Mouse (Mus musculus) limb, embryonic 13.5 days (tissue): ENCODE measurements around the gene Dnah11. TPM values are rescaled to one million over a fixed set of nuclear protein-coding genes. Genes with fewer than 3 reads are reported as not detected.

Experiments used
- ATAC-seq: fragments of 200-750 bp; cut with Nextera tagmentation; 2 replicates; pipeline ENCODE4 v1.8.0; 2017; ENCODE audit warnings: low read depth, moderate number of reproducible peaks, moderate TSS enrichment; ENCODE audit not compliant: low FRiP score
- H3K27ac ChIP-seq: fragments of 300-500 bp; sonication (generic); 2 replicates; pipeline ENCODE4 v1.5.1; 2015; ENCODE audit warnings: inconsistent platforms, mild to moderate bottlenecking, moderate library complexity
- H3K27me3 ChIP-seq: fragments of 300-500 bp; sonication (generic); 2 replicates; pipeline ENCODE4 v1.6.1; 2015; ENCODE audit warnings: mild to moderate bottlenecking, inconsistent platforms
- H3K36me3 ChIP-seq: fragments of 300-500 bp; sonication (generic); 2 replicates; pipeline ENCODE4 v1.6.1; 2015; ENCODE audit warnings: inconsistent platforms, mild to moderate bottlenecking, moderate library complexity
- H3K4me1 ChIP-seq: fragments of 300-500 bp; sonication (generic); 2 replicates; pipeline ENCODE4 v1.6.1; 2015; ENCODE audit warnings: inconsistent platforms
- H3K4me2 ChIP-seq: fragments of 300-500 bp; sonication (generic); replicated peaks from 2 replicates; pipeline ENCODE4 v1.6.1; 2015; ENCODE audit warnings: inconsistent platforms, mild to moderate bottlenecking, moderate library complexity
- H3K4me3 ChIP-seq: fragments of 300-500 bp; sonication (generic); 2 replicates; pipeline ENCODE4 v1.5.1; 2015; ENCODE audit warnings: moderate library complexity, mild to moderate bottlenecking, inconsistent platforms
- H3K9ac ChIP-seq: fragments of 300-500 bp; sonication (generic); 2 replicates; pipeline ENCODE4 v1.6.1; 2015; ENCODE audit warnings: mild to moderate bottlenecking, inconsistent platforms
- H3K9me3 ChIP-seq: fragments of 300-500 bp; sonication (generic); 2 replicates; pipeline ENCODE4 v1.6.1; 2016; ENCODE audit warnings: inconsistent platforms
- WGBS: fragments of 180-500 bp; shearing (Covaris S2); methylation state at CpG from one replicate; pipeline ENCODE4 v1.1.7; 2015; 5-methylcytosine and 5-hydroxymethylcytosine counted together
- polyA plus RNA-seq: library from polyadenylated mRNA; unstranded; fragments of >200 nt; fragmentation: Nextera tagmentation; extraction: Ambion mirVana; gene quantifications from 2 replicates; pipeline ENCODE4 v1.2.1, GENCODE M21; 2015

Dnah11 gene
- polyA plus RNA-seq, 1 experiment from 2014 or later, result 0.11 TPM

DNA sequence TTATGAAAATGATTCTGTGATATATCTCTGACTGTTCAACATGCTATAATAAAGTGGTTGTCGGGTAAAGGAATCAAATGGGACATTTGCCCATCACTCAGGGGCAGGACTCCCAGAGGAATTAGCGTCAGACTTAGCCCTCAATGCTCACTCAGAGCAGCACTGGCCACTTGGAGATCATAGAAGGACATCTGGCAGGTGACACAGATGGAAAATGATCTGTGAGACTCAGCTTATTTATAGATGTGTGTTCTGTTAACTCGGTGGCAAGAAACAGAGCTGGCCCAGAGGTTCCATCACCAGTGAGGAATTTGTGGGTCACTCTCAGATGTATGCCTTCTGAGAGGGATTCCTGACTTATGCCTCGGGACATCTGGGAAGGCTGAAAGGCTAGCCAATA lies 173.1 kb downstream of the Dnah11 start:
- H3K4me2 ChIP-seq, result no peak overlapping the region
- H3K9me3 ChIP-seq, result no peaks in the 10 kb centered on the region
- H3K4me1 ChIP-seq, result no peaks in the 10 kb centered on the region
- no peaks in the 10 kb centered on the region for H3K27me3 ChIP-seq
- H3K36me3 ChIP-seq, result no peaks in the 10 kb centered on the region
- H3K9ac ChIP-seq, result no peak overlapping the region
- ATAC-seq, result no peak
- no peak overlapping the region for H3K4me3 ChIP-seq
- WGBS, result 60% methylated on average over 4 of the region's 4 CpGs
- H3K27ac ChIP-seq, result no peak overlapping the region

DNA sequence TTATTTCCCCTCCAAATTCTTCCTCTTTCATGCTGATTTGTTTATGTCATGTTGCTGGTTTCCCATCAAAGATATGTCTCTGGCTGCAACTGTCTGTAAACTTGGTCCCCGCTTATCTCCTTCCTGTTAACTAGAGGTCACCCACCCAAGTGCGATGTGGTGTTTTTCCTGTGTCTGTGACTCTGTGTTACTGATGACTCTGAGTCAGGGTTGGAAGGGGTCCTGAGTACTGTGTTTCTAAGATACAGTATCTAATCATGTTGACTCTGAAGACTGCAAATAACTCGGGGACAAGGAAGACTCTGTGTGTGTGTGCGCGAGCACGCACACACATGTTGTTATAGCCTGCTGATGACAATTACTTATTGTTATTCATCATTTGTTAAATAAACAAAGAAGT lies 179.9 kb downstream of the Dnah11 start:
- Histone ChIP-seq H3K36me3 (no peaks in the 10 kb centered on the region), H3K4me1 (peaks cover 6% of the 10 kb centered on the region; the same call in 1 of the 2 replicates)

GRCm38 (mm10) chr12:118013872-118014271 lies 185.0 kb downstream of the Dnah11 start:
- H3K36me3 ChIP-seq, result no peaks in the 10 kb centered on the region
- H3K27ac ChIP-seq, result no peak overlapping the region
- peaks cover 6% of the 10 kb centered on the region; the same call in 1 of the 2 replicates for H3K4me1 ChIP-seq
- H3K9ac ChIP-seq, result no peak overlapping the region
- H3K4me3 ChIP-seq, result no peak overlapping the region
- H3K9me3 ChIP-seq, result no peaks in the 10 kb centered on the region
- 87% methylated on average over 3 of the region's 3 CpGs for WGBS
- no peak overlapping the region for H3K4me2 ChIP-seq
- ATAC-seq, result no peak
- no peaks in the 10 kb centered on the region for H3K27me3 ChIP-seq

More for the DNA sequence above, 179.9 kb downstream of the Dnah11 start:
- WGBS, result 91% methylated on average over 6 of the region's 6 CpGs
- Histone ChIP-seq H3K27ac (no peak overlapping the region), H3K4me2 (no peak overlapping the region), H3K27me3 (no peaks in the 10 kb centered on the region), H3K4me3 (no peak overlapping the region), H3K9me3 (no peaks in the 10 kb centered on the region), H3K9ac (no peak overlapping the region)
- no peak for ATAC-seq

GRCm38 (mm10) chr12:118011921-118012320 lies 186.9 kb downstream of the Dnah11 start:
- WGBS, result 85% methylated on average over 8 of the region's 8 CpGs
- H3K4me3 ChIP-seq, result no peak overlapping the region
- H3K36me3 ChIP-seq, result no peaks in the 10 kb centered on the region
- H3K27me3 ChIP-seq, result no peaks in the 10 kb centered on the region
- no peak for ATAC-seq
- H3K4me1 ChIP-seq, result peaks cover 6% of the 10 kb centered on the region; the same call in 1 of the 2 replicates
- H3K9me3 ChIP-seq, result no peaks in the 10 kb centered on the region
- no peak overlapping the region for H3K27ac ChIP-seq
- no peak overlapping the region for H3K4me2 ChIP-seq
- no peak overlapping the region for H3K9ac ChIP-seq

- 78% methylated on average over 9 of the region's 9 CpGs for WGBS
- no peak for ATAC-seq
- no peak overlapping the region for H3K4me3 ChIP-seq
- H3K27me3 ChIP-seq, result 0 out of 2 replicates have a peak, but pooled peaks cover 9% of the 10 kb centered on the region
- H3K27ac ChIP-seq, result no peak overlapping the region
- H3K36me3 ChIP-seq, result no peaks in the 10 kb centered on the region
- no peaks in the 10 kb centered on the region for H3K4me1 ChIP-seq
- no peak overlapping the region for H3K4me2 ChIP-seq
- no peak overlapping the region for H3K9ac ChIP-seq
- no peaks in the 10 kb centered on the region for H3K9me3 ChIP-seq
Observed at GRCm38 (mm10) chr12:117994938-117995337, 203.9 kb downstream of the Dnah11 start.

- Histone ChIP-seq H3K4me1 (peaks cover 14% of the 10 kb centered on the region), H3K36me3 (no peaks in the 10 kb centered on the region), H3K27ac (no peak overlapping the region), H3K9ac (no peak overlapping the region), H3K9me3 (no peaks in the 10 kb centered on the region), H3K4me2 (no peak overlapping the region), H3K27me3 (0 out of 2 replicates have a peak, but pooled peaks cover 9% of the 10 kb centered on the region), H3K4me3 (no peak overlapping the region)
- 2% methylated on average over 7 of the region's 7 CpGs for WGBS
- ATAC-seq, result peak; percentile 92
Observed at GRCm38 (mm10) chr12:117993499-117993898, 205.3 kb downstream of the Dnah11 start.

DNA sequence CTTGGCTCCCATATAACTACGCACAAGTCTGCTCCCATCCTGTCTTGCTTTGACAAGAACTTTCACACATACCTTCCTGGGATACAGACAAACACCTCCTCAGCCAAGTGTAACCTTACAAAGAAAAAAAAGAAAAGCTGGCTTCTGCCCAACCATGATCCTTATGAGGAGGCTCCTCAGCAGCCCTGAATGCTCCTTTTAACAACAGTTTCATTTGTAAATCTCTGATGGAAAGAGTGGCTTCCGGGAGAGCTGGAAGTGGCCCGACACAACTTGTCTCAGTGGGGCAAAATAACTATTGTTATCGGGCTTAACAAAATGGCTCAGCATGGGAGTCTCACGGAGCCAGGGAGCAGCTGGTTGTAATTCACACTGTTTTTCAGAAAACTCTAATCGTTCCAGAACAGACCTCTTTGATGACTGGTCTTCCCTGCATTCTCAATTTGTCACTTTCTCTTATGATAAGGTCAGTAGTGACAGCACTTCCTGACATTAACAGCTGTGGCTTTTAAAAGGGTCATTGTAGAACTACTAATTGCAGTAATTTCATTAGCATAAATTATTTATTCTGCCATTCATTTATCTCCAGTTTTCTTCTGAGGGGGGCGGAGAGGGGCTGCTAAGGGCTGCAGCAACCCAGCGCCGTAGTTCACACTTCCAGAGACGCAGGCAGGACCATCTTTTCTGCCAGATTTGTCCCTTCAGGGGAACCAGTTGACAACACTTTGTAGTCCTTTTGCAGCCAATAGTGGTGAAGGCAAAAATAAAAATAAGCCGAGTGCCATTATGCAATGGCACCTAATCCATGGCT lies 209.6 kb downstream of the Dnah11 start:
- H3K4me2 ChIP-seq, result peak overlapping the region; percentile 55
- H3K27me3 ChIP-seq, result peaks cover 9% of the 10 kb centered on the region; the same call in 1 of the 2 replicates
- peak overlapping the region; percentile 31; the same call in 1 of the 2 replicates for H3K9ac ChIP-seq
- 4% methylated on average over 11 of the region's 11 CpGs for WGBS
- no peaks in the 10 kb centered on the region for H3K36me3 ChIP-seq
- peaks cover 16% of the 10 kb centered on the region for H3K4me1 ChIP-seq
- no peak overlapping the region for H3K27ac ChIP-seq
- ATAC-seq, result peak; percentile 39; the same call in 1 of the 2 replicates
- no peaks in the 10 kb centered on the region for H3K9me3 ChIP-seq
- peak overlapping the region; percentile 16 for H3K4me3 ChIP-seq

DNA sequence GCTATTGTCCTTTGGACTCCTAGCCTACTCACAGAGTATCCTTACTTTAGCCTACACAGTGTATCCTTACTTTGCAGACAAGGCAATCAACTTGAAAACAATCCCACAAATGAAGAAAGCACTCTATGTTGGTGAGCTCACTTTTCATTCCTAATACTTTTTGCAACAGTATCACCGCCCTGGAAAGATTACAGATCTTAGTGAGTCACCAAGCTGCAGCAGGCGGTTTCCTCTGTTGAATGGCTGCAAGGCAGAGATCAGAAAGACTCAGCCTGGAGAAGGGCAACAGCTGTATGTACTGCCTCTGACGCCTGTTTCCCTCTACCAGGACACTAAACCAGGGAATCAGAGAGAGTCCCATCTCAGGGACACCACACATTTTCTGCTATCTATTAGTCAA lies 218.5 kb downstream of the Dnah11 start:
- WGBS, result 52% methylated on average over 3 of the region's 3 CpGs
- H3K9me3 ChIP-seq, result no peaks in the 10 kb centered on the region
- no peak overlapping the region for H3K4me2 ChIP-seq
- ATAC-seq, result no peak
- H3K27ac ChIP-seq, result no peak overlapping the region
- no peaks in the 10 kb centered on the region for H3K36me3 ChIP-seq
- no peaks in the 10 kb centered on the region for H3K27me3 ChIP-seq
- no peaks in the 10 kb centered on the region for H3K4me1 ChIP-seq
- no peak overlapping the region for H3K9ac ChIP-seq
- H3K4me3 ChIP-seq, result no peak overlapping the region

- Histone ChIP-seq H3K4me1 (no peaks in the 10 kb centered on the region), H3K9ac (no peak overlapping the region), H3K4me3 (no peak overlapping the region), H3K27me3 (no peaks in the 10 kb centered on the region), H3K36me3 (no peaks in the 10 kb centered on the region), H3K27ac (no peak overlapping the region), H3K4me2 (no peak overlapping the region), H3K9me3 (no peaks in the 10 kb centered on the region)
- ATAC-seq, result no peak
Observed at GRCm38 (mm10) chr12:117973712-117974111, 225.1 kb downstream of the Dnah11 start.

GRCm38 (mm10) chr12:117962698-117963097 lies 236.1 kb downstream of the Dnah11 start:
- Histone ChIP-seq H3K9ac (no peak overlapping the region), H3K9me3 (no peaks in the 10 kb centered on the region; the same call in 1 of the 2 replicates), H3K4me2 (no peak overlapping the region), H3K4me3 (no peak overlapping the region), H3K27ac (no peak overlapping the region), H3K36me3 (no peaks in the 10 kb centered on the region), H3K4me1 (no peaks in the 10 kb centered on the region), H3K27me3 (no peaks in the 10 kb centered on the region)
- WGBS, result 70% methylated on average over 2 of the region's 2 CpGs
- ATAC-seq, result no peak

DNA sequence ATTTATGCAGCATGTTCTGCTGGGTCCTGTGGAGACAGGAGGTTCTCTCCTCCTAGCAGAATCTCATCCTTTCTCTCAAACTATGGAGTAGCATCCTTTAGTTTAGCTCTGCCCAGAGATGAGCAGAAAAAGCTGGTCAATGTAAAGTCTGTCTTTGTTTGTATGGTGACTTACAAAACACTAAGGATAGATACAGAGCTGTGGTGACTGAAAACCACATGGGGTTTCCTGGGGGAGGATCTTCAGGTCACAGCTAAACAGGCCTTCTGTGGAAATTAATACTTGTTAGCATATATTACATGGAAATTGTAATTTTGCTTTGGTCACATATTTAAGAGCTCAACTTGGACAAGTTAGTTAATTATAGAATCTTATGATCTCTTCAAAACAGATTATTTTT lies 239.6 kb downstream of the Dnah11 start:
- Histone ChIP-seq H3K4me2 (no peak overlapping the region), H3K36me3 (no peaks in the 10 kb centered on the region), H3K4me3 (no peak overlapping the region), H3K27ac (no peak overlapping the region), H3K9ac (no peak overlapping the region), H3K4me1 (no peaks in the 10 kb centered on the region), H3K9me3 (no peaks in the 10 kb centered on the region; the same call in 1 of the 2 replicates), H3K27me3 (no peaks in the 10 kb centered on the region)
- no peak for ATAC-seq

- Histone ChIP-seq H3K4me1 (no peaks in the 10 kb centered on the region), H3K36me3 (no peaks in the 10 kb centered on the region), H3K27me3 (no peaks in the 10 kb centered on the region), H3K27ac (no peak overlapping the region), H3K9ac (no peak overlapping the region), H3K9me3 (no peaks in the 10 kb centered on the region), H3K4me2 (no peak overlapping the region), H3K4me3 (no peak overlapping the region)
- no peak for ATAC-seq
- 64% methylated on average over 5 of the region's 5 CpGs for WGBS
Observed at GRCm38 (mm10) chr12:117946823-117947704, 251.8 kb downstream of the Dnah11 start.
